Mouse (Mus musculus) T-cell, adult 66 days (primary cell): Measurements from ENCODE around the gene Zfp934. TPM values are rescaled to one million over a fixed set of nuclear protein-coding genes. Genes with fewer than 3 reads are reported as not detected.

Source experiments
- total RNA-seq, 2 experiments: library from RNA; stranded (reverse); gene quantifications; 3 replicates in 1 of 2; 4 replicates in 1 of 2; pipeline ENCODE4 v1.2.4; 2023

Gene Zfp934
- 10 to 100 TPM; 24.4 to 27.3 TPM for total RNA-seq

GRCm38 (mm10) chr13:62571099-62571498, at the start of gene Zfp934:
TSS of gene Zfp934 (minus strand) at chr13:62571199.

GRCm38 (mm10) chr13:62558189-62559110, 12.5 kb downstream of the Zfp934 start, which contains the start of gene Zfp935:
TSS of gene Zfp935 (minus strand) at chr13:62558511.

GRCm38 (mm10) chr13:62466424-62467334, 104.3 kb downstream of the Zfp934 start, which contains the start of gene Gm49359:
TSS of gene Gm49359 (minus strand) at chr13:62466832.

Other genes starting within 250 kb of the Zfp934 start
- gene Gm3604, start 188.0 kb downstream of the Zfp934 start, total RNA-seq, result 1 to 10 TPM in 1 of 2 experiments, under 1 TPM in 1; 0.98 to 2.4 TPM
- 10 to 100 TPM; 13.8 to 18.8 TPM for gene Gm49359, start 104.4 kb downstream of the Zfp934 start, total RNA-seq
- not detected for gene Zfp935, start 12.7 kb downstream of the Zfp934 start, total RNA-seq
- gene 6720489N17Rik, start 53.0 kb upstream of the Zfp934 start, total RNA-seq, result 1 to 10 TPM; 1.6 to 2.2 TPM
- 10 to 100 TPM in 1 of 2 experiments, 1 to 10 TPM in 1; 9.6 to 11.1 TPM for gene Platr25, start 189.5 kb upstream of the Zfp934 start, total RNA-seq
- 1 to 10 TPM; 3.8 to 6.0 TPM for gene Gm5141, start 214.6 kb upstream of the Zfp934 start, total RNA-seq